Mouse (Mus musculus): ENCODE results near the gene Ankrd24. TPM values are rescaled to one million over a fixed set of nuclear protein-coding genes. Genes with fewer than 3 reads are reported as not detected.

Gene Ankrd24
- total RNA-seq (2021), result 10 to 100 TPM; 34.1 to 35.1 TPM

- intact Hi-C loops (cut with DNase I), result loop anchor here (5.0 kb wide), 1 partner anchor 544 kb away; no protein-coding TSS in a partner anchor
- DNase-seq (ENCODE audit: extremely low spot score in 1 of 2, low spot score in 2 of 2), result no peak
Measured at GRCm38 (mm10) chr10:81628390-81628789, at the start of gene Ankrd24. Gene Ankrd24 (plus strand): TSS chr10:81628540.

GRCm38 (mm10) chr10:81579967-81580366 lies 48.4 kb upstream of the Ankrd24 start:
- intact Hi-C loops (cut with DNase I), result no loop called here
- no peak for DNase-seq (ENCODE audit: extremely low spot score in 1 of 2, low spot score in 2 of 2)

- DNase-seq (ENCODE audit: extremely low spot score in 1 of 2, low spot score in 2 of 2), result no peak
- intact Hi-C loops (cut with DNase I), result no loop called here
Measured at GRCm38 (mm10) chr10:81580441-81581070, 47.8 kb upstream of the Ankrd24 start.

- DNase-seq (ENCODE audit: extremely low spot score in 1 of 2, low spot score in 2 of 2), result no peak
- intact Hi-C loops (cut with DNase I), result no loop called here
Measured at GRCm38 (mm10) chr10:81583347-81583746, 45.0 kb upstream of the Ankrd24 start.

- intact Hi-C loops (cut with DNase I), result no loop called here
Measured at GRCm38 (mm10) chr10:81588739-81589138, 39.6 kb upstream of the Ankrd24 start.

GRCm38 (mm10) chr10:81591846-81592245 lies 36.5 kb upstream of the Ankrd24 start:
- intact Hi-C loops (cut with DNase I), result no loop called here
- DNase-seq (ENCODE audit: extremely low spot score in 1 of 2, low spot score in 2 of 2), result no peak

More at GRCm38 (mm10) chr10:81588739-81589138, 39.6 kb upstream of the Ankrd24 start:
- DNase-seq (ENCODE audit: extremely low spot score in 1 of 2, low spot score in 2 of 2), result no peak

- intact Hi-C loops (cut with DNase I), result no loop called here
- DNase-seq (ENCODE audit: extremely low spot score in 1 of 2, low spot score in 2 of 2), result no peak
Measured at GRCm38 (mm10) chr10:81592631-81593030, 35.7 kb upstream of the Ankrd24 start.

GRCm38 (mm10) chr10:81593223-81593622 lies 35.1 kb upstream of the Ankrd24 start:
- intact Hi-C loops (cut with DNase I), result no loop called here
- no peak for DNase-seq (ENCODE audit: extremely low spot score in 1 of 2, low spot score in 2 of 2)

- DNase-seq (ENCODE audit: extremely low spot score in 1 of 2, low spot score in 2 of 2), result no peak
- intact Hi-C loops (cut with DNase I), result no loop called here
Measured at GRCm38 (mm10) chr10:81593935-81594334, 34.4 kb upstream of the Ankrd24 start.

- DNase-seq (ENCODE audit: extremely low spot score in 1 of 2, low spot score in 2 of 2), result no peak
- intact Hi-C loops (cut with DNase I), result no loop called here
Measured at GRCm38 (mm10) chr10:81595599-81595998, 32.7 kb upstream of the Ankrd24 start.

- no peak for DNase-seq (ENCODE audit: extremely low spot score in 1 of 2, low spot score in 2 of 2)
- intact Hi-C loops (cut with DNase I), result no loop called here
Measured at GRCm38 (mm10) chr10:81596611-81597010, 31.7 kb upstream of the Ankrd24 start.

- intact Hi-C loops (cut with DNase I), result no loop called here
- DNase-seq (ENCODE audit: extremely low spot score in 1 of 2, low spot score in 2 of 2), result peak in 1 of 2 experiments; percentile 61
Measured at GRCm38 (mm10) chr10:81597137-81597950, 31.0 kb upstream of the Ankrd24 start.

GRCm38 (mm10) chr10:81598342-81598741 lies 30.0 kb upstream of the Ankrd24 start:
- intact Hi-C loops (cut with DNase I), result no loop called here
- no peak for DNase-seq (ENCODE audit: extremely low spot score in 1 of 2, low spot score in 2 of 2)

GRCm38 (mm10) chr10:81598871-81599270 lies 29.5 kb upstream of the Ankrd24 start:
- intact Hi-C loops (cut with DNase I), result no loop called here
- DNase-seq (ENCODE audit: extremely low spot score in 1 of 2, low spot score in 2 of 2), result no peak

- no peak for DNase-seq (ENCODE audit: extremely low spot score in 1 of 2, low spot score in 2 of 2)
- intact Hi-C loops (cut with DNase I), result loop anchor here (10.0 kb wide), 1 partner anchor 45 kb away; the partner anchor contains the start of gene Aes
Measured at GRCm38 (mm10) chr10:81599630-81600029, 28.7 kb upstream of the Ankrd24 start.

- intact Hi-C loops (cut with DNase I), result loop anchor here (10.0 kb wide), 1 partner anchor 45 kb away; the partner anchor contains the start of gene Aes
- DNase-seq (ENCODE audit: extremely low spot score in 1 of 2, low spot score in 2 of 2), result no peak
Measured at GRCm38 (mm10) chr10:81600096-81600495, 28.2 kb upstream of the Ankrd24 start.

- intact Hi-C loops (cut with DNase I), result loop anchor here (10.0 kb wide), 1 partner anchor 46 kb away; the partner anchor contains the start of gene Aes
- DNase-seq (ENCODE audit: extremely low spot score in 1 of 2, low spot score in 2 of 2), result peak; percentile 93 to 96
Measured at GRCm38 (mm10) chr10:81600738-81601203, 27.6 kb upstream of the Ankrd24 start, which contains the start of gene Tle6. Gene Tle6 (minus strand): TSS chr10:81601073.

GRCm38 (mm10) chr10:81601396-81601905 lies 26.9 kb upstream of the Ankrd24 start:
- intact Hi-C loops (cut with DNase I), result loop anchor here (10.0 kb wide), 1 partner anchor 47 kb away; the partner anchor contains the start of gene Aes

GRCm38 (mm10) chr10:81602741-81603151 lies 25.6 kb upstream of the Ankrd24 start:
- intact Hi-C loops (cut with DNase I), result loop anchor here (10.0 kb wide), 1 partner anchor 48 kb away; the partner anchor contains the start of gene Aes
- no peak for DNase-seq (ENCODE audit: extremely low spot score in 1 of 2, low spot score in 2 of 2)

More at GRCm38 (mm10) chr10:81601396-81601905, 26.9 kb upstream of the Ankrd24 start:
- no peak for DNase-seq (ENCODE audit: extremely low spot score in 1 of 2, low spot score in 2 of 2)

Measured in left cerebral cortex, postnatal 10 days (tissue).